Mouse (Mus musculus): ENCODE results near the gene Atp4a. TPM values are rescaled to one million over a fixed set of nuclear protein-coding genes. Genes with fewer than 3 reads are reported as not detected.
A peak's percentile ranks its signal among the peaks of the same experiment; 100 is the strongest.

Atp4a gene
- not detected in 2 replicates for polyA plus RNA-seq (2012; ENCODE audit: insufficient read depth, insufficient read length, missing spikeins)

DNA sequence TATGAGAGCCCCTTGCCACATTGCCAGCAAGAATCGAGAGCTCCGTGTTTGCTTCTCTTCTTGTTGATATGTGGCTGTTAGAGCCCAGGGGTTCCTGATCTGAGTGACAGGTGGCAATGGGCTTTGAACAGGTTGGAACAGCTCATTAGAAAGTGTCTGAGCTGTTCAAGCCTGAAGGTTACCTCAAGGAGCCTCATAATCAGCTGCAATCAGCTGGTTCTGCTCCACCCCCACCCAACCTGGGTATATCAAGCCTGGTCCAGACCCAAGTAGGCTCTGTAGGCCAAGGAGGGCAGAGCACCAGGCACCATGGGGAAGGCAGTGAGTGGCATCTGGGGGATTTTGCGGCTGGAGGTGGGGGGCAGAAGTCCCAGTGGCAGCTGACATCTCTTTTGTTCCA lies at the start of gene Atp4a:
Gene Atp4a, plus strand, starts transcription at position 268 of the 400 bp plus-strand sequence.
- Histone ChIP-seq H3K4me3 (ENCODE audit: insufficient read depth, low read length) (no peak within 1 kb of the TSS), H3K4me1 (ENCODE audit: control insufficient read depth, insufficient read depth, low read length) (peaks cover under 1% of the 10 kb centered on the region), H3K27ac (ENCODE audit: insufficient read depth, low read depth, low read length) (no peak within 1 kb of the TSS)
- TF ChIP-seq POLR2A (IDR thresholded peaks at IDR 0.05; ENCODE audit: borderline replicate concordance, low read depth, low read length) (no peak), CTCF (IDR thresholded peaks at IDR 0.05; ENCODE audit: low read depth, low read length) (no peak)

- H3K27ac ChIP-seq (ENCODE audit: insufficient read depth, low read depth, low read length), result no peak within 1 kb of the TSS
- TF ChIP-seq POLR2A (IDR thresholded peaks at IDR 0.05; ENCODE audit: borderline replicate concordance, low read depth, low read length) (no peak), CTCF (IDR thresholded peaks at IDR 0.05; ENCODE audit: low read depth, low read length) (no peak)
- H3K4me1 ChIP-seq (ENCODE audit: control insufficient read depth, insufficient read depth, low read length), result 0 out of 2 replicates have a peak, but pooled peaks cover 3% of the 10 kb centered on the region
- peak within 1 kb of the TSS; percentile 77 for H3K4me3 ChIP-seq (ENCODE audit: insufficient read depth, low read length)
Observed at GRCm38 (mm10) chr7:30664529-30665200, 47.3 kb upstream of the Atp4a start, which contains the start of gene Haus5. Gene Haus5, minus strand, starts transcription at chr7:30664994.

DNA sequence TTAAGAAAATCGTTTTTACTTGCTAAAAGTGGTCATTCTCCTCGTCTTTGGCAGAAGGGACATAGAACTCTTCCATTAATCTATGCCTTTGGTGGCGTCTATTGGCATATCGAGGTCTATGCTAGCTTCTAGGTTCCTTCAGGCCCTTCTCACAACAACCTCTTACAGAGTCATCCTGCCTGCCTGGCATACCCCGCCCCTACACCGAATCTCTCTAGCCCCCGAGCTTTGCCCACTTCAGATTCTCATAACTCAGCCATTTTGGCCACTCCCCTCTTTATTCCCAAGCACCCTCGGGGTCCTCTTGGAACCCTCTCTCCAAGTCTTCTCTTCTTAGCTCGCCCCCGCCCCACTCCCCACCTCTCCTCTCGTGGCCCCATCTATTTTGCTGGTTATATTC lies 46.7 kb upstream of the Atp4a start:
- no peak for TF ChIP-seq POLR2A (IDR thresholded peaks at IDR 0.05; ENCODE audit: borderline replicate concordance, low read depth, low read length)
- no peak for TF ChIP-seq CTCF (IDR thresholded peaks at IDR 0.05; ENCODE audit: low read depth, low read length)
- no peak overlapping the region for H3K27ac ChIP-seq (ENCODE audit: insufficient read depth, low read depth, low read length)

DNA sequence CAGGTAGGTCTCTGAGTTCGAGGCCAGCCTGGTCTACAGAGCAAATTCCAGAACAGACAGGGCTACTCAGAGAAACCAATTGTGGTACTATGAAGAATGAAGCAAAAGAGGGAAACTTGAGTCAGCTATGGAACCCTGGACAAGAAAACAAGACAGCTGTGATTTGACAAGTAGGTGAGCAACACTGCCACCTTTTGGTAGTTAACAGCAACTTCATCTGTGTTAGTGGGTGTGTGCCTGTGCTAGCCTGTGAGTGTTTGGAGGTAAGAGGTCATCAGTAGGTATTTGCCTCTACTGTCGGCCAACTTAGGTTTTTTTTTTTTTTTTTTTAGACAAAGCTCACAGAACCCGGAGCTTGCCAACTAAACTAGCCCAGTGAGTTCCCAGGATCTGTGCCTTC lies 42.8 kb upstream of the Atp4a start:
- TF ChIP-seq CTCF (IDR thresholded peaks at IDR 0.05; ENCODE audit: low read depth, low read length), result no peak
- TF ChIP-seq POLR2A (IDR thresholded peaks at IDR 0.05; ENCODE audit: borderline replicate concordance, low read depth, low read length), result no peak
- Histone ChIP-seq H3K4me1 (ENCODE audit: control insufficient read depth, insufficient read depth, low read length) (0 out of 2 replicates have a peak, but pooled peaks cover 3% of the 10 kb centered on the region), H3K27ac (ENCODE audit: insufficient read depth, low read depth, low read length) (no peak overlapping the region), H3K4me3 (ENCODE audit: insufficient read depth, low read length) (no peak overlapping the region)

More for the DNA sequence above, 46.7 kb upstream of the Atp4a start:
- H3K4me3 ChIP-seq (ENCODE audit: insufficient read depth, low read length), result peak overlapping the region; percentile 77
- 0 out of 2 replicates have a peak, but pooled peaks cover 3% of the 10 kb centered on the region for H3K4me1 ChIP-seq (ENCODE audit: control insufficient read depth, insufficient read depth, low read length)

DNA sequence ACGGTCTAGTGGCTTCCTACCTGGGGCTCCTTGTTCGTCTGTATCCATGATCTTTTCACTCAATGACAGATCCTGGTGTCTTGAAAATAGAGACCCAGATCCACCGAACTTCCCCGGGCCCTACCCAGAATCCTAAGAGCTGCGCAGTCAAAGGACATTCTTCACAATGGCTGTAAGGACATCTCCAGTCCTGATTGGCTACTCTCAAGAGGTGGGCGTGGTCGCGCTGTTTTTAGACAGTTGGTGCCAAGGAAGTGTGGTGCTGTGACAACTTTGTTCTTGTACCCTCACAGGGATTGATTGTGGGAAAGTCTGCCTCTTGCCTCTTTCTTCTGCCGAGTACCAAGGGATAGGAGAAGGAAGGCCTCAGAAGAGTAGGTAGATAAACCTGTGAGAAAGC lies 40.5 kb upstream of the Atp4a start, which contains the start of gene Pmis2:
Gene Pmis2, minus strand, starts transcription at position 126 of the 400 bp plus-strand sequence.
- TF ChIP-seq CTCF (IDR thresholded peaks at IDR 0.05; ENCODE audit: low read depth, low read length) (no peak), POLR2A (IDR thresholded peaks at IDR 0.05; ENCODE audit: borderline replicate concordance, low read depth, low read length) (no peak)
- peaks cover 4% of the 10 kb centered on the region for H3K4me1 ChIP-seq (ENCODE audit: control insufficient read depth, insufficient read depth, low read length)
- H3K4me3 ChIP-seq (ENCODE audit: insufficient read depth, low read length), result no peak within 1 kb of the TSS
- no peak within 1 kb of the TSS for H3K27ac ChIP-seq (ENCODE audit: insufficient read depth, low read depth, low read length)

- TF ChIP-seq POLR2A (IDR thresholded peaks at IDR 0.05; ENCODE audit: borderline replicate concordance, low read depth, low read length), result no peak
- no peak for TF ChIP-seq CTCF (IDR thresholded peaks at IDR 0.05; ENCODE audit: low read depth, low read length)
- Histone ChIP-seq H3K4me1 (ENCODE audit: control insufficient read depth, insufficient read depth, low read length) (peaks cover 10% of the 10 kb centered on the region), H3K4me3 (ENCODE audit: insufficient read depth, low read length) (no peak overlapping the region), H3K27ac (ENCODE audit: insufficient read depth, low read depth, low read length) (no peak overlapping the region)
Observed at GRCm38 (mm10) chr7:30678263-30678975, 33.6 kb upstream of the Atp4a start.

DNA sequence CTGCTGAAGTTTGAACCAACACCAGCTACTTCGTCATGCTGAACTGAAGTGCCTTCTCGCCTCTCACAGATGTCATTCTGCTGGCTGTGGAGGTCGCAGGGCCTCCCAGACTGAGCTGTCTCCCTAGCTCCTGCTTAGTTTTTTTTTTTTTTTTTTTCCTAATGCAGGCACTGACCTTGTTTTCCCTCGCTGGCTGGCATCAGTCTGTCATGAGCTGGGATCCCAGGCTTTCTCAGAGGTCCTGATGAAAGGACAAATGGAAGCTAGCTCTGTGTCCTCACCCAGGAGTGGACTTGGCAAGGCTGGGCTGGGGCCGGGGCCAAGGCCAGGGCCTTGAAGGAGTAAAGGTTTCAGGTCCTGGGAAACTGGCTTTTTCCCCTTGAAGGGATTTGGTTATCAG lies 30.1 kb upstream of the Atp4a start:
- H3K4me1 ChIP-seq (ENCODE audit: control insufficient read depth, insufficient read depth, low read length), result peaks cover 5% of the 10 kb centered on the region
- TF ChIP-seq CTCF (IDR thresholded peaks at IDR 0.05; ENCODE audit: low read depth, low read length), result no peak
- TF ChIP-seq POLR2A (IDR thresholded peaks at IDR 0.05; ENCODE audit: borderline replicate concordance, low read depth, low read length), result no peak
- H3K27ac ChIP-seq (ENCODE audit: insufficient read depth, low read depth, low read length), result no peak overlapping the region
- H3K4me3 ChIP-seq (ENCODE audit: insufficient read depth, low read length), result no peak overlapping the region

DNA sequence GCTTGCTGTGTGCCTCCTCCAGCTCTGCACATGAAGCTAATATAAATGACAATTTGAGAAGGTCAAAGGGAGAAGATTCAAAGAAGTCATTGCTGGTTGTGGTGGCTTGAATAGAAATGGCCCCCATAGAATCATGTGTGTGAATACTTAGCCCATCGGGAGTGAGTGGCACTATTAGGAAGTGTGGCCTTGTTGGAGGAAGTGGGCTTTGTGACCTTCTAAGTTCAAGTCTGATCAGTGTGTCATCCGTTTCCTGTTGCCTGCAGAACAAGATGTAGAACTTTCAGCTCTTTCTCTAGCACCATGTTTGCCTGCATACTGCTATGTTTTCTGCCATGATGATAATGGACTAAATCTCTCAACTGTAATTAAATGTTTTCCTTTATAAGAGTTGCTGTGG lies 28.6 kb upstream of the Atp4a start:
- no peak overlapping the region for H3K27ac ChIP-seq (ENCODE audit: insufficient read depth, low read depth, low read length)
- H3K4me1 ChIP-seq (ENCODE audit: control insufficient read depth, insufficient read depth, low read length), result peaks cover 5% of the 10 kb centered on the region
- H3K4me3 ChIP-seq (ENCODE audit: insufficient read depth, low read length), result no peak overlapping the region
- TF ChIP-seq CTCF (IDR thresholded peaks at IDR 0.05; ENCODE audit: low read depth, low read length), result no peak
- TF ChIP-seq POLR2A (IDR thresholded peaks at IDR 0.05; ENCODE audit: borderline replicate concordance, low read depth, low read length), result no peak

GRCm38 (mm10) chr7:30688325-30688724 lies 23.7 kb upstream of the Atp4a start:
- H3K27ac ChIP-seq (ENCODE audit: insufficient read depth, low read depth, low read length), result no peak overlapping the region
- peaks cover 2% of the 10 kb centered on the region for H3K4me1 ChIP-seq (ENCODE audit: control insufficient read depth, insufficient read depth, low read length)
- TF ChIP-seq POLR2A (IDR thresholded peaks at IDR 0.05; ENCODE audit: borderline replicate concordance, low read depth, low read length) (no peak), CTCF (IDR thresholded peaks at IDR 0.05; ENCODE audit: low read depth, low read length) (no peak)
- H3K4me3 ChIP-seq (ENCODE audit: insufficient read depth, low read length), result no peak overlapping the region

- Histone ChIP-seq H3K27ac (ENCODE audit: insufficient read depth, low read depth, low read length) (peak overlapping the region; percentile 63), H3K4me1 (ENCODE audit: control insufficient read depth, insufficient read depth, low read length) (peaks cover 15% of the 10 kb centered on the region), H3K4me3 (ENCODE audit: insufficient read depth, low read length) (no peak overlapping the region)
- TF ChIP-seq CTCF (IDR thresholded peaks at IDR 0.05; ENCODE audit: low read depth, low read length), result no peak
Observed at GRCm38 (mm10) chr7:30698101-30698500, 13.9 kb upstream of the Atp4a start.

All from bone marrow macrophage, adult 2 months (primary cell).